Mouse (Mus musculus): ENCODE measurements around the gene Rab7b.

The Rab7b gene

GRCm38 (mm10) chr1:131695308-131695707 is 6.8 kb downstream of the Rab7b start:
- DNase-seq (ENCODE audit: low spot score in 2 of 2) = no peak

GRCm38 (mm10) chr1:131696325-131696724 is 7.8 kb downstream of the Rab7b start:
- peak in 1 of 2 experiments; percentile 17 for DNase-seq (ENCODE audit: low spot score in 2 of 2)

- DNase-seq (ENCODE audit: low spot score in 2 of 2) = no peak
Measured at GRCm38 (mm10) chr1:131698770-131699169, 10.3 kb downstream of the Rab7b start.

- no peak for DNase-seq (ENCODE audit: low spot score in 2 of 2)
Measured at GRCm38 (mm10) chr1:131699642-131700041, 11.1 kb downstream of the Rab7b start.

GRCm38 (mm10) chr1:131700447-131700846 is 12.0 kb downstream of the Rab7b start:
- no peak for DNase-seq (ENCODE audit: low spot score in 2 of 2)

GRCm38 (mm10) chr1:131701391-131701790 is 12.9 kb downstream of the Rab7b start:
- DNase-seq (ENCODE audit: low spot score in 2 of 2) = no peak

GRCm38 (mm10) chr1:131702094-131702766 is 13.7 kb downstream of the Rab7b start:
- DNase-seq (ENCODE audit: low spot score in 2 of 2) = no peak

- no peak for DNase-seq (ENCODE audit: low spot score in 2 of 2)
Measured at GRCm38 (mm10) chr1:131703482-131703881, 15.0 kb downstream of the Rab7b start.

GRCm38 (mm10) chr1:131708338-131708737 is 19.8 kb downstream of the Rab7b start:
- DNase-seq (ENCODE audit: low spot score in 2 of 2) = peak; percentile 28 to 52

- DNase-seq (ENCODE audit: low spot score in 2 of 2) = no peak
Measured at GRCm38 (mm10) chr1:131711518-131711917, 23.0 kb downstream of the Rab7b start.

GRCm38 (mm10) chr1:131712386-131712785 is 23.9 kb downstream of the Rab7b start:
- peak; percentile 84 to 91 for DNase-seq (ENCODE audit: low spot score in 2 of 2)

GRCm38 (mm10) chr1:131714388-131715337 is 26.2 kb downstream of the Rab7b start:
- DNase-seq (ENCODE audit: low spot score in 2 of 2) = peak in 1 of 2 experiments; percentile 4

GRCm38 (mm10) chr1:131718952-131719694 is 30.6 kb downstream of the Rab7b start:
- no peak for DNase-seq (ENCODE audit: low spot score in 2 of 2)

- no peak for DNase-seq (ENCODE audit: low spot score in 2 of 2)
Measured at GRCm38 (mm10) chr1:131721989-131722388, 33.5 kb downstream of the Rab7b start.

- DNase-seq (ENCODE audit: low spot score in 2 of 2) = no peak
Measured at GRCm38 (mm10) chr1:131723549-131723948, 35.1 kb downstream of the Rab7b start.

- no peak for DNase-seq (ENCODE audit: low spot score in 2 of 2)
Measured at GRCm38 (mm10) chr1:131726586-131726985, 38.1 kb downstream of the Rab7b start.

- no peak for DNase-seq (ENCODE audit: low spot score in 2 of 2)
Measured at GRCm38 (mm10) chr1:131730639-131731437, 42.3 kb downstream of the Rab7b start.

GRCm38 (mm10) chr1:131733474-131734180 is 45.1 kb downstream of the Rab7b start:
- DNase-seq (ENCODE audit: low spot score in 2 of 2) = no peak

GRCm38 (mm10) chr1:131734657-131735273 is 46.3 kb downstream of the Rab7b start:
- no peak for DNase-seq (ENCODE audit: low spot score in 2 of 2)

- DNase-seq (ENCODE audit: low spot score in 2 of 2) = no peak
Measured at GRCm38 (mm10) chr1:131736494-131736893, 48.0 kb downstream of the Rab7b start.
